Mouse (Mus musculus) intestine, embryonic 14.5 days (tissue): Measurements from ENCODE around the gene Sema4g. TPM values are rescaled to one million over a fixed set of nuclear protein-coding genes. Genes with fewer than 3 reads are reported as not detected.

Experiments used
- ATAC-seq: fragments of 200-750 bp; cut with Nextera tagmentation; replicated peaks from 2 replicates; pipeline ENCODE4 v1.8.0; 2017; ENCODE audit warnings: low read depth, moderate number of reproducible peaks, moderate TSS enrichment, moderate library complexity; ENCODE audit not compliant: low FRiP score, low TSS enrichment
- DNase-seq: peaks from one replicate; pipeline ENCODE4 v3.0.0-alpha.2; 2018; ENCODE audit warnings: low spot score
- H3K27ac ChIP-seq: fragments of 300-500 bp; sonication (generic); 2 replicates; pipeline ENCODE4 v1.5.1; 2014; ENCODE audit warnings: low read depth, mild to moderate bottlenecking, control low read depth
- H3K27me3 ChIP-seq: fragments of 300-500 bp; sonication (generic); replicated peaks from 2 replicates; pipeline ENCODE4 v1.6.1; 2014; ENCODE audit warnings: low read length, control low read depth; ENCODE audit not compliant: control insufficient read depth, insufficient read depth
- H3K36me3 ChIP-seq: fragments of 300-500 bp; sonication (generic); 2 replicates; pipeline ENCODE4 v1.6.1; 2014; ENCODE audit warnings: low read length, control low read depth; ENCODE audit not compliant: control insufficient read depth, insufficient read depth
- H3K4me1 ChIP-seq: fragments of 300-500 bp; sonication (generic); replicated peaks from 2 replicates; pipeline ENCODE4 v1.6.1; 2014; ENCODE audit warnings: low read length, control low read depth, mixed read lengths; ENCODE audit not compliant: control insufficient read depth, insufficient read depth
- H3K4me2 ChIP-seq: fragments of 300-500 bp; sonication (generic); 2 replicates; pipeline ENCODE4 v1.6.1; 2014; ENCODE audit warnings: low read length
- H3K4me3 ChIP-seq: fragments of 300-500 bp; sonication (generic); 2 replicates; pipeline ENCODE4 v1.5.1; 2014; ENCODE audit warnings: low read depth, low read length, control low read depth, mixed read lengths
- H3K9ac ChIP-seq: fragments of 300-500 bp; sonication (generic); 2 replicates; pipeline ENCODE4 v1.6.1; 2014; ENCODE audit warnings: mild to moderate bottlenecking, low read length
- H3K9me3 ChIP-seq: fragments of 300-500 bp; sonication (generic); 2 replicates; pipeline ENCODE4 v1.6.1; 2016; ENCODE audit warnings: low read length, control low read depth; ENCODE audit not compliant: control insufficient read depth
- WGBS: fragments of 180-500 bp; shearing (Covaris S2); extraction: QIAGEN DNeasy Blood & Tissue Kit; methylation state at CpG from one replicate; pipeline ENCODE4 v1.1.7; 2014; 5-methylcytosine and 5-hydroxymethylcytosine counted together
- polyA plus RNA-seq: library from polyadenylated mRNA; unstranded; fragments of >200 nt; fragmentation: Nextera tagmentation; extraction: Ambion mirVana; gene quantifications from 2 replicates; pipeline ENCODE4 v1.2.1, GENCODE M21; 2014

Sema4g gene
- polyA plus RNA-seq, 1 experiment from 2014 or later: 16.3 TPM

DNA sequence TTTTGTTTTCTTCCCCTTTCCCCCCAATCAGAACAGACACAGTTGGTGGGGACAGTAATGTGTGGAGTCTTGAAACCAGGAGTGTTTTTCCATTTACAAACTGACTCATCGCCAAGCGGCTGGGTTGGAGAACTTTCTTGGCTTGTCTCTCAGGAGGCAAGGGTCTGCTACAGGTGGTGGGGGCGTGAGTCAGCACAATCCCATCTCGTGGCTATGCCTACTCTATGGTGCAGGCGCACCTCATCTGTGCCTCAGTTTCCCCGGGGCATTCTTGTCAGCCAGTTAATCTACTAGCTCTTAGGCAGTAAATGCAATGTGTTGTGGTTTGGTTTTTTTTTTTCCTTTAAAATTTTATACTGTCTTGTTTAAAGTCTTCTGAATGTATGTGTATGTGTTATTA lies 5.5 kb upstream of the Sema4g start:
- WGBS: 88% methylated on average over 6 of the region's 6 CpGs
- Histone ChIP-seq H3K9me3 (no peaks in the 10 kb centered on the region), H3K36me3 (peaks cover 55% of the 10 kb centered on the region), H3K9ac (no peak overlapping the region), H3K27ac (peak overlapping the region; percentile 40; the same call in 1 of the 2 replicates), H3K4me2 (no peak overlapping the region), H3K27me3 (no peaks in the 10 kb centered on the region), H3K4me1 (peaks cover 3% of the 10 kb centered on the region; the same call in 1 of the 2 replicates), H3K4me3 (no peak overlapping the region)
- ATAC-seq: no peak
- no peak for DNase-seq

DNA sequence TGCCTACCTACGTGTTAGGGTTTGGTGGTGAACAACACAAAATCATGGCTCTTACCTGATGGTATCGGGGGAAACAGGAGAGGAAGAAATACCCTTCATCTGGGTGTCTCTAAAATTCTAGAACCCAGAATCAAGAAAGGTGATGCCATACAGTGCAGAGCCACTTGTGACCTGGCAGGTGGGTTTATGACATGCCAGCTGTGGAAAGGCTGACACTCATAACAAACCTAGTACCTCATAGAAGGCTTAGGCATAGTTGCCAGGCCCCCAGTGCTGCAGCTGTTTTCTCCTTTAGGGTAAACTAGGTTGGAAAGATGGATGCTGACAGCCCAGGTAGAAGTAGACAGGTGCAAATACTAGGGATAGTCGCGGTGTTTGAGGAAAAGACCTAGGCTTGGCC lies 4.5 kb upstream of the Sema4g start:
- Histone ChIP-seq H3K4me1 (peaks cover 7% of the 10 kb centered on the region; the same call in 1 of the 2 replicates), H3K4me3 (no peak overlapping the region), H3K27ac (no peak overlapping the region), H3K9ac (no peak overlapping the region), H3K36me3 (peaks cover 44% of the 10 kb centered on the region), H3K4me2 (no peak overlapping the region), H3K9me3 (no peaks in the 10 kb centered on the region), H3K27me3 (no peaks in the 10 kb centered on the region)
- 89% methylated on average over 4 of the region's 4 CpGs for WGBS
- DNase-seq (no peak), ATAC-seq (no peak)

DNA sequence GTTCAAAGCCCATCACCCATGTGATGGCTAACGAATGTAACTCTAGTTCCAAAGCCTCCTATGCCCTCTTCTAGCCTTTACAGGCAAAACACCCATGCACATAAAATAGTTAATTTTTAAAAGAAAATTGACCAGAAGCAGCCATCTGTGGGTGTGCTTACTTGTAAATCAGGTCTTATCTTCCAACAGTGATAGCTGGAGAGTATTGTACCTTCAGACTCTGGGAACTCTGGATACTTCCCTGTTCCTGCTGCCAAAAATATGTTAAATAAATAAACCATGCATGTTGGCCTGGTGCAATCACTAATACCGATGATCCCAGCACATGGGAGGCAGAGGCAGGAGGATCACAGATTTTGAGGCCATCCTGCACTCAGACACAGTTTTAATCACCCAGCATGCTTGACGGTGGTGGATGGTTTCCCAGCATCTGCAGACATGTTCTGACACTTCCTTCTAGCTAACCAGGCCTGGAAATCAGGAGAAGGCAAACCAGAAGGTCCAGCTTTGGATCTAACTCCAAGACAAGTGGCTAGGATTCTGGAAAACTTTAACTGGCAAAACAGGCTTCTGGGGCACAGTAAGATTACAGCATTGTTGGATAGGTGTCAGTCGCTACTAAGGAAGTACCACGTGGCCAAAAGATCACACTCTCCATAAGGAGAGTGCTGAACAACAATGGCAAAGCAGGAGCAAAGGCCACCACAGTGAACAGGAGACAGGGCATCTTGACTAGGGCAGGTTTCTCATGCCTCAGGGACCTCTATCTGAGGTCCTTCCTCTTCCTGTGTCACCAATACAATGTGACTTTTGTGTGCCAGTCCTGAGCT lies 3.5 kb upstream of the Sema4g start:
- Histone ChIP-seq H3K27ac (peak overlapping the region; percentile 36), H3K36me3 (peaks cover 36% of the 10 kb centered on the region)
- ATAC-seq: no peak

DNA sequence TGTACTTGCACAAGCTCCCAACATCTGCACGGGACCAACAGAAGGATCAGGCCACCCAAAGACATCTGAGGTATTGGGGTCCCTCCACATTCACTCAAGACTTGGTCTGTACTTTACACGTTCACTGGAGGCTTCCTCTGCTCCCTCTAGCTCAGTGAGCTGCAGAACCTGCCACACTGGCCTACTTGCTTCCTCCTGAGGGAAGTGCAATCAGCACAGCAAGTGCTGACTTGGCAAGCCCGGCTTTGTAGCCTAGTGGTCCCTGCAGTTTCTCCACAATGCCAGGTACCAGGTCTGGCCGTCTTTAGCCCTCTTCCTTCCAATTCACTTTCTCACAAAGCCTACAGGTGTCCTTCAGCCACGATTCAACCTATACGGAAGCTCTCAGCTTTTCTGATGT lies 1.9 kb upstream of the Sema4g start:
- Histone ChIP-seq H3K9ac (no peak overlapping the region), H3K4me2 (no peak overlapping the region), H3K36me3 (peaks cover 19% of the 10 kb centered on the region), H3K4me3 (no peak overlapping the region), H3K27ac (no peak overlapping the region), H3K9me3 (no peaks in the 10 kb centered on the region), H3K4me1 (peaks cover 16% of the 10 kb centered on the region), H3K27me3 (no peaks in the 10 kb centered on the region)
- DNase-seq (no peak), ATAC-seq (no peak)
- 63% methylated on average over 6 of the region's 6 CpGs for WGBS

More for the DNA sequence above, 3.5 kb upstream of the Sema4g start:
- 43% methylated on average over 5 of the region's 5 CpGs for WGBS
- Histone ChIP-seq H3K4me3 (no peak overlapping the region), H3K27me3 (no peaks in the 10 kb centered on the region), H3K4me2 (no peak overlapping the region), H3K9me3 (no peaks in the 10 kb centered on the region), H3K9ac (no peak overlapping the region), H3K4me1 (peaks cover 14% of the 10 kb centered on the region)
- no peak for DNase-seq

DNA sequence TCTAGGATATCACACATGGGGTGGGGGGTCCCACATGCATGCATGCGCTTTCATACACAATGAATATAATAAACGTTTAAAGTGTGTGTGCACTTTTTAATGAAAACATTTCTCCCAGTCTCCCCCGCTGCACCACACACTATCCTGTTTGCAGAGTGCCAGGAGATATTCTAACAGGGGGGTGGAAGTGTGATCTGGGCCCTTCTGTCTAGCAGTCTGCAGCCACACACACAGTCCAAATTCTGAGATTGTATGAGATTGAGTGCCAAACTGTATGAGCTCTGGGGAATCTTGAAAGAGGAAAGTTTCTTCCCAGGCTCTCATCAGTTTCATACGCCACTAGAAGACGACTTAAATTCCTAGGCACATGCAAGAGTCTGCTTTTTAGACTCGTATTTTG lies 1.1 kb upstream of the Sema4g start:
- Histone ChIP-seq H3K27ac (peak overlapping the region; percentile 67; the same call in 1 of the 2 replicates), H3K36me3 (peaks cover 19% of the 10 kb centered on the region; the same call in 1 of the 2 replicates), H3K4me1 (peaks cover 16% of the 10 kb centered on the region), H3K4me2 (no peak overlapping the region), H3K27me3 (no peaks in the 10 kb centered on the region), H3K9me3 (no peaks in the 10 kb centered on the region), H3K4me3 (no peak overlapping the region), H3K9ac (no peak overlapping the region)
- 49% methylated on average over 6 of the region's 6 CpGs for WGBS
- DNase-seq (no peak), ATAC-seq (no peak)

DNA sequence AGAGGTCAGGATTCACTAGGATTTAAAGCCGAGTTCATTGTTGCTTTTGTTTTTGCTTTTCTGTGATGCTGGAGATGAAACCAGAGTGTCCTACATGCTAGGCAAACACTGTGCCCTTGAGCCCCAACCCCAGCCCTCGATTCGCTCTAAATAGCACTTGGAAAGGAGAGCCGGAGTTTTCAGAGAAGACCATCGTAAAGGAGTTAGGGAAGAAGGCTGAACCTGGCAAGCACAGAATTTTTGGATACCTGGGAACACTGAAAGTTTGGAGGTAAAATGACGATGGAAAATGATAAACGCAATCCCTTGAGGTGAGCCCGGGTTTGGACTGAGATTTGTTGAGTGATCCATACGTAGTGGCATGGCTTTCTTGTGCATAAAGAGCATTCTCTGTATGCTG lies 580 bp upstream of the Sema4g start:
- peak overlapping the region; percentile 68; the same call in 1 of the 2 replicates for H3K4me3 ChIP-seq
- no peaks in the 10 kb centered on the region for H3K27me3 ChIP-seq
- DNase-seq (peak; percentile 61), ATAC-seq (no peak)
- 25% methylated on average over 9 of the region's 9 CpGs for WGBS
- H3K9me3 ChIP-seq: no peaks in the 10 kb centered on the region
- H3K36me3 ChIP-seq: peaks cover 15% of the 10 kb centered on the region; the same call in 1 of the 2 replicates
- peak overlapping the region; percentile 67; the same call in 1 of the 2 replicates for H3K27ac ChIP-seq
- peak overlapping the region; percentile 74; the same call in 1 of the 2 replicates for H3K9ac ChIP-seq
- H3K4me1 ChIP-seq: peaks cover 16% of the 10 kb centered on the region
- peak overlapping the region; percentile 98 for H3K4me2 ChIP-seq

DNA sequence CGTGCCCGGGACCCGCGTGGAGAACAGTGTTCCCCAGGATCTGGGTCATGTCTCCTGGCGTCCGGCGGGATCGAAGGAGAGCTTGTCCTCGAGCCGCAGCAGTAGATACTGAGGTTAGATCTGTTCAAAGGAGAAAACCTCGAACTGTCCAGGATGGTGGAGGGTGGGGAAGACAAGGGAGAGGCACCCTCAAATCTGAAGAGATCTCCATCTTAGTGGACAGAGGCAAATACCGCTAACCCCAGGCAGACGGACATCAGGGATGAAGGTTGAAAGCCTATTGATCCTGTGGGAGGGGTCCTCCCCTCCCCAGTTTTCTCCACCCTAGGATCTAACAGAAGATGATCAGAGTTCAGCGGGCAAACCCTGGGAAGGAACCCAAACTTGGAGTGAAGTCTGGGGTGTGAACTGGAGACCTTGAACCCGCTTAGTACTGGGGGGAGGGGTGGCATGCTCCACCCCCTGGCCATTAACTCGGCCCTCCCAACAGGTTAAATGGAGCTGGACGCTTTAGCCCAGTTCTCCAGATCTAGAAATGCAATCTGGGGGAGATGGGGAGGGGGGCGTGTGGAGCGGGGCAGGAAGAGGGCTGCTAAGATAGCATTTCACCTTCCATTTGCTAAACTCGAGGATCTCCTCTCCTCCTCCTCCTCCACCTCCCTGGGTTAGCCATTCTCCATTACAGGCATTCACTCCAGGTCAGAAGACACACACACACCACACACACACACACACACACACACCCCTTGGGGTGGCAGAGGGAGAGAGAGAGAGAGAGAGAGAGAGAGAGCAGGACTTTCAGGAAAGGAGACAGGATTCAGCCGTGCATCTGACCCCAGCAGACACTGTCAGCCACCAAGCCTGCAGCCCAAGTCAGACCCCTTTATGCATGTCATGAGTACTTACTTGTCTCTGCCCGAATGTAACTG lies 930 bp downstream of the Sema4g start:
- Histone ChIP-seq H3K9me3 (no peaks in the 10 kb centered on the region), H3K9ac (peak overlapping the region; percentile 74), H3K4me1 (peaks cover 16% of the 10 kb centered on the region), H3K4me3 (peak overlapping the region; percentile 68), H3K27ac (peak overlapping the region; percentile 67), H3K27me3 (no peaks in the 10 kb centered on the region), H3K36me3 (peaks cover 16% of the 10 kb centered on the region; the same call in 1 of the 2 replicates), H3K4me2 (peak overlapping the region; percentile 98)
- ATAC-seq (no peak), DNase-seq (peak; percentile 65)
- 5% methylated on average over 22 of the region's 22 CpGs for WGBS

DNA sequence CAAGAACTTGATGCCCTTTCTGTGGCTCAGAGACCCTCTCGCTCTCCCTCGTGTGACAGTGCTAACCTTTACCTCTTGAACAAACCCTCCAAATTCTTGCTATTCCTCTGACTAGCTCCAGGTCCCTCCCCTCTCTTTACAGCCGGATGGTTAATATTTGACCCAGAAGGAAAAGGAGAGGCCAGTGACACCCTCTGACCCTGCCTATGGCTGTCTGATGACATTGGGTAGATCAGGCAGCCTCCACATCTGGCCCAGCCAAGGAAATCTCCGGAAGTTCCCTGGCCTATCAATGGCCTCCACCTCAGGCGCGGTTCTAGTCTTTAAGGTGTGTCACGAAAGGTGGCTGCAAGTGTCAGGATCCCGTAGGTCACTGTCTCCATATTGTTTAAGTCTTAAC lies 2.1 kb downstream of the Sema4g start:
- Histone ChIP-seq H3K27ac (no peak overlapping the region), H3K4me1 (peaks cover 16% of the 10 kb centered on the region), H3K4me3 (no peak overlapping the region), H3K9ac (no peak overlapping the region), H3K9me3 (no peaks in the 10 kb centered on the region), H3K36me3 (peaks cover 17% of the 10 kb centered on the region; the same call in 1 of the 2 replicates), H3K27me3 (no peaks in the 10 kb centered on the region), H3K4me2 (peak overlapping the region; percentile 98)
- DNase-seq (no peak), ATAC-seq (peak; percentile 29)
- WGBS: 74% methylated on average over 8 of the region's 8 CpGs
